Mouse (Mus musculus): ENCODE data around the gene Aldh8a1. TPM values are rescaled to one million over a fixed set of nuclear protein-coding genes. Genes with fewer than 3 reads are reported as not detected.

The Aldh8a1 gene
- total RNA-seq (2021), result under 1 TPM; 0.15 to 0.27 TPM

DNA sequence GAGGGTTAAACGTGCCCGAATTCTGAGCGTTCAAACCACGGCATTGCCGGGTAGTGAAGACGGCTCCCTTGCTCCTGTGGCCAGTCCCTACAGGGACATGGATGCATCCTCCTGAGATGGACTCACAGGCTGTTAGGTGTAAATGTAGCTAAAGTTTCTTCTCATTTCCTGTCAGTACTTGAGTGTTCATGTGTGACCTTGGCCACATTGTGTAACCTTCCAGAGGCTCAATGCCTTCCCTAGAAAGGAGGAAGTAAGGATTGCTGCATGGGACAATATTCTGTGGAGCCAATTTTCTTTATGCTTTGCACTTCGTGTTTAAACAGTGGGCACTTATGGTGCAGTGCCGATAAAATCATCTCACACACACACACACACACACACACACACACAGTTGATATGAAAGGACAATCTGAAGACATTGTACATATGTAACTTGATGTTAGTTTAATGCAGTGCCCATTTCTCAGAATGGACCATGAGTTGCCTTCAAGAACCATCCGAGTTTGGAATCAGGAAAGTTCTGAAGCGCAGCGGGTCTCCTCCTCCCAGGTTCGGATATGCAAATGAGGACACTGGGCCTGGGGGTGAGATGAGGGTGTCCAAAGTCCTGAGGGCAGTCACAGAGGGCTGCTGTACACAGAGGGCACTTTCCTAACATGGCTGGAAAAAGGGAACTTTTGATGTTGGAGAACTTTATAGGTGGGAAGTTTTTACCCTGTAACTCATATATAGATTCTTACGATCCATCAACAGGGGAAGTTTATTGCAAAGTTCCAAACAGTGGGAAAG, at the start of gene Aldh8a1:
Gene Aldh8a1, plus strand, starts transcription at position 610 of the 792 bp plus-strand sequence.
- no peak for DNase-seq

DNA sequence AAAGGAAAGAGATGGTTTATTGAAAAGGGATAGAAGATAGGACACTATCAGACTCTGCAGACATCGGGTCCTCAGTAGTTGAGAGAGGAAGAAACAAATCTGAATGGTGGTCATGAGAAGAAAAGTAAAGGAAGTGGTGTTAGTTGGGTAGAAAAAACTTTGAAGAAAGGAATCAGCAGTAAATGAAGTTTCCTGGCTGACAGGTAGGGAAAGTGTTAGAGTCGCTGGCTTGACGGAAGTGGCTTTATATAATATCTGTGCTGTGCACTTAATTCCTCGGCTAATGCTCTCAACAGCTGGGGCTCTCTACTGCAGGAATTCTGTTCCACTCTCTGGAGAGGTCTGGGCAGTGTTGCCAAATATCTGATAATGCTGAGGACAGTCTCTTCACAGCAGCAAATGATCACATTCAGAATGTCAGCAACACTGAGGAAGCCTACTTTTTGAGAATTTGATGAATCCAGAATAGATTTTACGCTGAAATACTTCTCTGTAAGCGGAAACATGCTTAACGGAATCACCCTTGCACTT, 49.4 kb upstream of the Aldh8a1 start:
- no peak for DNase-seq

DNA sequence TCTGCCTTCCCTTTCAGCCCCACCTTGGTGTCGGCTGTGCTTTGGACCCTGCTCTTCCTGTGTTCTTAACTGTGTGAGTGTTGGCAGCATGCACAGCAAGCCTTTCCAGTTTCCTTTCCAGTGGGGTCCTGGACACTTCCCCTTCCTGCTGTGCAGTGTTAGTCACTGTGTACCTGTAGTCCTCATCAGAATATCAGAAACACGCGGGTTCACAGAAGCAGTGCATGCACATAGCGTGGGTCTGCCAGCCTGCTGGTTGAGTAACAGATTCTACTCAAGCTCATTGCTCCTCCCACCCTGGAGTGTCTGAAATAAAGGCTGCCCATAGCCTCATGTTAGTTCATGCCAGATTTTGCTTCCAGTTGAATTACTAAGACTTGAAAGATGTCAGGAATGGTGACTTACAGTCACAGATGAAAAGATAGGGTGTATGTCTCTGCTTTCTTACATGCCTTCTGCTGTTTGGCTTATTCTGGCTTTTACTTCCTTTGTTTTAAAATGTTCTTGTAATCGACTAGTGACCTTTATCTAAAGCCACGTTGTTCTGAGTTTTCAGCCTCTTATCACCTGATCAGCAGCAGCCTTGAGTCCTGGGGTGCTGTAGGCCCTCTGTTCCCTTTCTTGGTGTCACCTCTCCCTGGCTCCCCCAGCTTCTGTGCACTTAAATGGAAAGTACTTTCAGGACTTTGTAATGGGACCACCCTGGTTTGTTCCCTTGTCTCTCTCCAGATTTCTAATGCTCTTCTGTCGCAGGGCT, 42.6 kb upstream of the Aldh8a1 start:
- DNase-seq, result no peak

DNA sequence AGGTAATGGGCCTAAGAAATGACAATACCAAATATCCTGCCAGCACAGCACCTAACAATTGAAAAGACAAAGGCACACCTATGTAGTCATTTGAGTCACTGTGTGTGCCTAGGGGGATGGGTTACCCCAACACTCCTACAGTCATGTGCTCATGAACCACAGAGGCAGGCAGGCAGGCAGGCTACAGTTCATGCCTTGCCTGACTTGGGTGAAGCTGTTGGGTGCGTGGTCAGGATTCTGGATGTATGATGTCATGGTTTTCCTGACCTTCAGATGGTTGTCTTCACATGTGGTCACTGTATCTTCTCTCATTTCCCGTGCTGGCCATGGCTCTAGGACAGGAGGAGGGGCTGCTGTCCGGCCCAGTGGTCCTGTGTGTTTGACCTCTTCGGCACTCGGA, 41.6 kb upstream of the Aldh8a1 start:
- DNase-seq, result no peak

DNA sequence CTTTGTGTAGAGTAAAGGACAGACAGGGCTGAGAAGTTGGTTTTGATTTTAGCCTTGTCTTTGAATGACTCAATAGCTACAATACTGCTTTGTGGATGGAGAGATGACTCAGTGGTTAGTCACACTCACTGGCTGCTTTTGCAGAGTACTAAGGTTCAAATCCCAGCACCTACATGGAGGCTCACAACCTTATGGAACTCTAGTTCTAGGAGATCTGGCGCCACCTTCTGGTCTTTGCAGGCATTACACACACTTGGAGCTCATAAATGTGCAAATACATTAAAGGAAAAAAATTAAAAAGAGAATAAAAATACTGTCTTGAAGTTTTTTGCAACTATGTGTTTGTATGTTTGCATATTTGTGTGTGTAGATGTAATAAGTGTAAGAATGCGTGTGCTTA, 39.9 kb upstream of the Aldh8a1 start:
- no peak for DNase-seq

DNA sequence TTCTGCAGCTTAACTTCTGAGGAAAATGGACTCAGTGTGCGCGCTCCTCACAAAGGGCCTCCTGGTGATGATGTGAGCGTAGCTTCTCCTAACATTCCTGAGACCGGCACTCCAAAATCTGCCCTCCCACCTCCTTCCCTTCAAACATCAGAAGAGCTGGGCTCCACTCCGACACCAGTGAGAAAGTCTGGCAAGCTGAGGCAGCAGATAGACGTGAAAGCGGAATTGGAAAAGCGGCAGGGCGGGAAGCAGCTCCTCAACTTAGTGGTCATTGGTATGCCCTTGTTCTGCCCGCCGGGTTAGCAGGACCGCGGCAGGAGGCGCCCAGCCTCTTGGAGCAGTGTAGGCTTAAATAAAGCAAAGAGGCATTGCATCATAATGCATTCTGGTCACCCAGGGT, 35.4 kb upstream of the Aldh8a1 start:
- no peak for DNase-seq

DNA sequence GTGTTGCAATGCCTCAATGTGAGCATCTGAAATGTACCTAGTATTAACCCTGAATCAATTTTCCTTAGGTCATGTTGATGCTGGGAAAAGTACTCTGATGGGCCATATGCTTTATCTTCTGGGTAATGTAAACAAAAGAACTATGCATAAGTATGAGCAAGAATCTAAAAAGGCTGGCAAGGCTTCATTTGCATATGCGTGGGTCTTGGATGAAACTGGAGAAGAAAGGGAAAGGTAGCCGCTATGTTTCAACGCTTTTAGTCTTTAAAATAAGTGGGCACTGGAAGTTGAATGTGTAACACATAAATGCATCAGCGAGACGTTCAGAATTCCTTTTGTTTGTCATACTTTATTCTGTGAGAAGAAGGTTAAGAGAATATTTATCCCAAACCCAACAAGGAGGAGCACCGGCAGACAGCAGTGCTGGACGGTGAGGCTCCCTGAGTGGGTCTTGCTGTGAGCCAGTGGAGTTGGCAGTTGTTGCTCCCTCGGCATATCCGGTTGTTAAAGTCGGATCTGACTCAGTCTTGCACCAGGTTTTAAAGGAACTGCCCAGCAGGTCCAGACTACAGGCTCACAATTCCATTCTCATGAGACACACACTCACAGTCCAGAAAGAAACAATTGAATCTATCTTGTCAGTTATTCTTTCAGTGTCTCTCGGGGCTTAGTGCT, 34.6 kb upstream of the Aldh8a1 start:
- DNase-seq, result no peak

DNA sequence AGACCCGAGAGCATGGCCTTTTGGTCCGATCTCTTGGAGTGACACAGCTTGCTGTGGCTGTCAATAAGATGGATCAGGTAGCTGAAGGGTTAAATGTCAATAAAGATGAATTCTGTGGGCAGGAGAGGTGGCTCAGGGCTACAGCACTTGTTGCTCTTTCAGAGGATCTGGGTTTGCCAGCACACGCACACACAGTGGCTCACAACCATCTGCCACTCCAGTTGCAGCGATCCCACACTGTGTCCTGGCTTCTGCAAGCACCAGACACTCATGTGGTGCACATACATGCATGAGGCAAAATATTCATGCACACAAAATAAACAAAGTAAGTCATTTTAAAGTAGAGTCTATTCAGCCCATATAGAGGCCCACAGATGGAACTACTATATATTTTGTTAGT, 29.8 kb upstream of the Aldh8a1 start:
- DNase-seq, result peak; percentile 15 to 32

DNA sequence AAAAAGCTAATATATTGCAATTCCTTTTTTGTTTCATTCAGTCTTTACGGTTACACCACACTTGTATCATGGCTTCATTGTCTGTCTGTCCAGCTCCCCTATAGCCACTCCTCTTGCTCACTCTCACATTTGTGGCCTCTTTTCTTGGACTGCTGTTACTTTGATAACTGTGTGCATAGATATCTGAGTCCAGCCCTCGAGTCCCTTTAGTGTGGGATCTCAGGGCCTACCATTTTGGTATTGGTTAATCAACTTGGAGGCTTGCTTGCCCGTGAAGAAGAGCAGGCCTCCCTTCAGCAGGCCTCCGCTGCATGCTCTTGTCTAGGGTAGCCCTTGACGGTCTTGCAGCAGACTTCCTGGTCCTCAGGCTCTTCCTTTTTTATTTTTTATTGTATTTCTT, 27.6 kb upstream of the Aldh8a1 start:
- DNase-seq, result no peak

DNA sequence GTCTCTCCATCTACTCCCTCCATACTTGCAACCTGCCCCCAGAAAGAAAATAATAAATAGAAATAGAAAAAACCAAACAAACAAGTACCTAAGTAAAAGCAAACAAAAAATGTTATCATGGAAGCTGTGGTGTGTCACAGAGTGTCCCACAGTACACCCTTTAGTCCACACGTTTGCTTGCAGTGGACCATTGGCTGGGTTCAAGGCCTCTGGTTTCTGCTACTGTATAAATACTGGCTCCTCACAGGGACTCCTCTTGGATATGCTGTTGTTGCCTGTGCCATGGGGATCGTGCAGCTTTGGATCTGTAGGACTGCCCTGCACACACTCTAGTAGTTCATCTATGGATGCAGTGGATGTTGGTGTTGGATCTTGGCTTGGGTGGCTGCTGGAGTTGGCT, 27.1 kb upstream of the Aldh8a1 start:
- DNase-seq, result no peak

DNA sequence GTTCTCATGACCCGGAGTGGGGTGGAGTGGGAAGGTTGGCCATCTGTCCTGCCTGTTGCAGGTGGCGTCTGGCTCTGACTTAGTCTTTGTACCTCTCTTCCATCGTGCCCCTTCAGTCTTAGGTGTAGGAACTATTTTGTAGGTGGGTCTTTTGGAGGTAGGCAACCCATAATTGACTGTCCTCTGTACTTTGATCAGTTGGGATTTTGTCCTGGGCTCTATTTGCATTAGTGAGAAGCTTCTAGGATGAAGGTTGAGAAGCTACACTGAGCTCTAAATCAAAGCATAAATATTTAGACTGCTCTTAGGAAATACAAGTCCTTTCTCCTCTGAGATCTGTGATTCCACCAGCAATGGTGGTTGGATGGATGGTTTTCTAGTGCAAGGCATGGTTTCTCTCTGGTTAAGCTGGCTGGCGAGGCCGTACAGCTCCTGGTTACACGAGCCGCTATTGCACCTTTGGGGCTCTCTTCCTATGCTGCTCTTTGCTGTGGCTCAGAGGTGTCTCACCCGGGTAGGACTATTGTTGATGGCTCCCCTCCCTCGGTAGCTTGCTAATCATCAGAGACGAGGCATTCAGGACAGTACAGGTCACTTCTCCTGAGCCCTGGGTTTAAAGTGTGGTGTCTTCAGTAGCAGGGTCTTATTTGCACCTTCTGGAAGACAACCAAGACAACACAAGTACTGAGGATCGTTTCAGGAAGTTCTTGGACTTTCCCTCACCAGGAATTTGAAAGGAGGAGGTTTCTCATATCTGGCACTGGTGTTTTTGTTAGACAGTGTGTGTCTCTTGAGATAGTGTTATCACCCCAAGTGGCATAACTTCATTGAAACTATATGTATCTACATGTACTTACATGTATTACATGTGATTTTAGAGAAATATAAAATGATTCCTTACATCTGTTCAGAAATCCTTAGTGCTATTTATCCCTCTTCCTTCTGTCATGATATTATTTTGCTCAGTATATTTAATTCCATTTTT, 26.3 kb upstream of the Aldh8a1 start:
- DNase-seq, result no peak

DNA sequence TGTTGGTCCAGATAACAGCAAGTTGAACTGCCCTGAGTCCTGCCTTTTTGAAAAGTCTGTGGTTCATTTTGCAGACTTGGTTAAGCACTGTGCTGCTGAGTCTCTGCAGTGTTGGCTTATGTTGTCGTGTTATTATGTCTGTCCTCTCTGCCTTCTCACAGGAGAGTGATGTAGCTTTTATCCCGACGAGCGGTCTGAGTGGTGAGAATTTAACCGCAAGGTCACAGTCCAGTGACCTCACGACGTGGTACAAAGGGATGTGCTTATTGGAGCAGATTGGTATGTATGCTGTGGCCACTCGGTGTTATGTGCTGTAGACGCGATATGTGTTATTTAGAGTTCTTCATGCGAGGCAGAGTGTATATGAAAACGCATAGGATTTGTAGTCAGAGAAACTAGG, 25.3 kb upstream of the Aldh8a1 start:
- no peak for DNase-seq

DNA sequence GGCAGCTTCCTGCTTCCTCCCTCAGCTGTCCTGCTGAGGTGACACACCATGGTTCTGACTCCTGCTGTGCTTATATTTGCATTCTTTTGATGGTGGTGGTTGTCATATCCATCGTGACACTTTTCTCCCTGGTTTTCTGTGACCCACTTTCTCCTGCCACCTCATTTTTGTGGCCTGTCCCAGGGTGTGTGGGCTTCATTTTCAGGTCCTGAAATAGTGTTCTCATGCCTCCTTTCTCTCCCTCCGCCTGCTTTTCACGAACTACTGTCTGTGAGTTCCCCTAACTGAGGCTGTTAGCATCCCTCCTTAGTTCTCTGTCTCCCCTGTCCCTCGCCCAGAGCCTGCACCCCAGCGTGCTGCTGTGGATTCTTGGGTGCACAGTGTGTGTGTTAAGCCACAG, 23.2 kb upstream of the Aldh8a1 start:
- DNase-seq, result no peak

DNA sequence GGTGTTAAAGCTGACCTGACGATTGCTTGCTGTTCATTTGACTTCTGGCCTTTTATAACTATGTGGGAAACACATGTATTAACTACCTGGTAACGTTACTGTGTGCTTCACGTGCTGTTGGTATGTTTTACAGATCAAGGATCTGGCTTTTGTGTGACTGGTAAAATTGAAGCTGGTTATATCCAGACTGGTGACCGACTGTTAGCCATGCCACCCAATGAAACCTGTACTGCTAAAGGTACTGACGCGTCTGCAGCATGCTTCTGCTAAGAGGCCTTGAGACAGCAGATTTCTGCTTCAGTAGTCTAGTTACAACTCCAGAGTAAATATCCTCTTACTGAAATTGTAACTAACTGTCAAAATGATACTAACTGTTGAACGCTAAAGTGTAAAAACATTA, 22.6 kb upstream of the Aldh8a1 start:
- DNase-seq, result no peak

DNA sequence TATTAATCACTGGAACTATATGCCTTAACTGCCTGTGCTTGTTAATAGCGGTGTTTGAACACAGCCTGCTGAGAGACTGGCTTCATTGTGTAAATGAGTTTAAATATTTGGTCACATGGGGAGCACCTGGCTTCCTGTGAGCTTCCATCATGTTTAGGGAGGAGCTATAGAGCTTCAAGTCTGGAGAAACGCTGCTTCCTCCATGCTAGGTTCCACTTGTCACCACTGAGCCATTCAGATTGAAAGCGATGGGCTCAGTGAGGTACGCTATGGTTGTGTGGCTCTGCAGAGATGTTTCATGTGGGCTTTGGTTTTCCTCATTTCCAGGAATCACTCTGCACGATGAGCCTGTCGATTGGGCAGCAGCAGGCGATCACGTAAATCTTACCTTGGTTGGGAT, 19.1 kb upstream of the Aldh8a1 start:
- DNase-seq, result no peak

DNA sequence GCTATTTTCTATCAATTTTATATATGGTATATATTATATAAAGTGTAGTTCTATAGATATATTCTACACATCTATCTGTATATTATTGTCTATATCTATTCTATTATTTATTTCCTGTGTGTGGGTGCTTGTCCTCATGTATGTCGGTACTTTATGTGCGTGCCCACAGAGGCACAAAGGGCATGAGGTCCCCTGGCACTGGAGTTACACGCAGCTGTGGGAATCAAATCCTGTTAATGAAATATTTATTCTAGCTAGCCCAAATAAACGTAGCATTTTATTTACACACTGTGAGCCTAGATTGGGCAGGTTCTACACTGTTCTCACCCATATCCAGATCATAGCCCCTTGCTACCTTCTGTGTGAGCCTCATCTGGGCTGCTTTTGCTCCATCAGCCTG, 18.0 kb upstream of the Aldh8a1 start:
- DNase-seq, result no peak

DNA sequence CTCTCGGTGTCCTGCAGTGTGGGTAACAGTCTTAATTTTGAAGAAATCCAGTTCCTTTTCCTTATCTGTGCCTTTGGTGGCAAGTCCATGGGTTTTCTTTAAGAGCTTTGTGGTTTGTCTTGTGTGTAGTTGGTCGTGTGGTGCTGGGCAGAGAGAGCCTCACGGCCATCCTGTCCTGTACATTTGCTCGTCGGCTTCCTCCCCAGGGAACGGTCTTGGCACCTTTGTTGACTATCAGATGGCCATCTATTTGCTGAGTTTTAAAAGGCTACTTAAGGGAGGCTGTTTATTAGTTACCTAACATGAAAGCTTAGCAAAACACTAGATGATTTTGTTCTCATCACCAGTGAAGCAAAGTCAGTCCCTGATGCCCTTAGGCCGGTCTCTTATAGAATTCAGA, 15.2 kb upstream of the Aldh8a1 start:
- no peak for DNase-seq

DNA sequence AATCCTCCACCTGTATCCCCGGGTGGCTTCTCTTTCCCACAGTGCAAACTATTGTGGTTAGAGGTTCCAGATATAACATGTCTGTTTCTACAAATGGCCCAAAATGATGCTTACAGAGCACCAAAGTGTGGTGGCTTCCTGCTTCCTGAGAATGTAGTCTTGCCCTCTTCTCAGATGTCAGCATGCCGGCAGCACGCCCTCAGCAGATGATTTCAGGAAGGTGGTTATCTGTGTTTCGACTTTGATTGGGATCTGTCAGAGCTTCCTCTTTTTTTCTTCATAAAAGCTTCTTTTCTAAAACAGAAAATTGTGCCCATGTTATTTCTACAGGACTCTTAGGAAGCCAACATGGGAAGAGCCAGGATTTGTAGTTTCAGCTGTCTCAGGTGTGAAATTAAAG, 13.8 kb upstream of the Aldh8a1 start:
- DNase-seq, result no peak

DNA sequence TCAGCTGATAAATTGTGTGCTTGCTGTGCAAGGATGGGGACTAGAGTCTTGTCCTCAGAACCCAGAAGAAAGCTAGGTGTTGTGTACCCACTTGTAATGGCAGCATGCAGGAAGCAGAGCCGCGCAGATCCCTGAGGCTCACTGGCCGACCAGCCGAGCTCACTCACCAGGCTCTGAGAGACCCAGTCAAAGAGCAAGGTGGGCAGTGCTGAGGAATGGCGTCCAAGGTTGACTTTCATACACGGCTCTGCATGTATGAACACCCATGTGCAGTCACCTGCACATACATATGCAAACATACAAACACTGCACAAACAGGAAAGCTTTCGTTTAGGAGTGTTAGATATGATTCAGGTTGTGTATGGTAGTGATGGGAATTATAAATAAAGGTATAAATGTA, 12.1 kb upstream of the Aldh8a1 start:
- no peak for DNase-seq

DNA sequence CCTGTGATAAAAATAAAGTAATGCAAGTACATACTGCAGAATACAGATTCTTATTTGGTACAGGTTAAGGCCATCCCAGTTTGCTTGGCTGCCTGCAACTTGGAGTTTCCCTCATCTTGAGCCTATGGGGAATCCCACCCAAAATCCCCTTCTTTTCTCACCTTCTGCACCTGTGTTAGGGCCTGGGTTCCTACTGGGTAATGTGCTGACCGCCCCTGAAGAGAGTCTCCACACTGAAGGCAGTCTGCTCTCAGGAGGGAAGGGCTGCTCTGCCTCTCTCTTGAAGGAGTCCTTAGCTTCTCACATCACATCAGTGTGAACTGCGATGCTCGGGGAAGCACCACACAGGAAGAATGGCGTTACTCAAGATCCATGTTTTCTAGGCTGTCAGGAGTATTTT, 11.2 kb upstream of the Aldh8a1 start:
- DNase-seq, result no peak

DNA sequence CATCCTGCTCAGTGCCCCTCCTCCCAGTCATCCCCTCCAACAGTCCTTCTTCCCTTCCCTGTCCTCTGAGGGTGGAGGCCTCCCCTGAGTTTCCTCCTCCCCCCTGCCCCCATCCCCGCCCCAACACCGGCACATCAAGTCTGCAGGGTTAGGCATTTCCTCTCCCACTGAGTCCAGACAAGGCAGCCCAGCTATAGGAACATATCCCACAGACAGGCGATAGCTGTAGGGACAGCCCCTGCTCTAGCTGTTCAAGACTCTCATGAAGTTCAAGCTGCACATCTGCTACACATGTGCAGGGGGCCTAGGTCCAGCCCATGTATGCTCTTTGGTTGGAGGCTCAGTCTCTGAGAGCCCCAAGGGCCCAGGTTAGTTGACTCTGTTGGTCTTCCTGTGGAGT, 10.6 kb upstream of the Aldh8a1 start:
- DNase-seq, result no peak

DNA sequence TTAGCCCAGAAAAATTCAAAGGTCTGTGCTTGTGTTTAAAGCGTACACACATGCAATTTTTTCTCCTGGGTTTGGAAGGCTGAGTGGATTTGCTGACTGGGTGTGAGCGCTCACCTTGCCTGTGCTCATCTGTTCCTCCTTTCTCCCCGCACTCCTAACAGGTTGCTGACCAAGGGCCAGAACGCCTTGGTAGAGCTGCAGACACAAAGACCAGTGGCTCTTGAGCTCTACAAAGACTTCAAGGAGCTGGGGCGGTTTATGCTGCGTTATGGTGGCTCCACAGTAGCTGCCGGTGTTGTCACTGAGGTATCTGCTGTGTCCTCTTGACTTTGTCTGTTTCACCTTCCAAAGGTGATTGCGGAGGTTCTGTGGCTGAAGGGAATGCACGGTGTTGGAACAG, 9.6 kb upstream of the Aldh8a1 start:
- no peak for DNase-seq

Measured in layer of hippocampus, postnatal 36 days (tissue).